Mouse (Mus musculus) kidney, embryonic 14.5 days (tissue): Measurements from ENCODE around the gene Acadsb. TPM values are rescaled to one million over a fixed set of nuclear protein-coding genes. Genes with fewer than 3 reads are reported as not detected.

Experiments
- ATAC-seq: fragments of 200-750 bp; cut with Nextera tagmentation; 2 replicates; pipeline ENCODE4 v1.8.0; 2017; ENCODE audit warnings: moderate number of reproducible peaks, mild to moderate bottlenecking, moderate TSS enrichment, moderate library complexity; ENCODE audit not compliant: low FRiP score, low TSS enrichment
- H3K27ac ChIP-seq: fragments of 300-500 bp; sonication (generic); 2 replicates; pipeline ENCODE4 v1.5.1; 2014; ENCODE audit warnings: low read depth, mild to moderate bottlenecking, low read length, moderate library complexity, mixed read lengths
- H3K27me3 ChIP-seq: fragments of 300-500 bp; sonication (generic); 2 replicates; pipeline ENCODE4 v1.6.1; 2014; ENCODE audit warnings: mild to moderate bottlenecking, low read length; ENCODE audit not compliant: control insufficient read depth, insufficient read depth
- H3K36me3 ChIP-seq: fragments of 300-500 bp; sonication (generic); 2 replicates; pipeline ENCODE4 v1.6.1; 2014; ENCODE audit warnings: low read length, mixed read lengths; ENCODE audit not compliant: control insufficient read depth, insufficient read depth
- H3K4me1 ChIP-seq: fragments of 300-500 bp; sonication (generic); 2 replicates; pipeline ENCODE4 v1.6.1; 2014; ENCODE audit warnings: low read length, mixed read lengths; ENCODE audit not compliant: control insufficient read depth, insufficient read depth
- H3K4me2 ChIP-seq: fragments of 300-500 bp; sonication (generic); replicated peaks from 2 replicates; pipeline ENCODE4 v1.6.1; 2014; ENCODE audit warnings: low read depth, mild to moderate bottlenecking, low read length
- H3K4me3 ChIP-seq: fragments of 300-500 bp; sonication (generic); 2 replicates; pipeline ENCODE4 v1.5.1; 2014; ENCODE audit warnings: mild to moderate bottlenecking, low read length
- H3K9ac ChIP-seq: fragments of 300-500 bp; sonication (generic); 2 replicates; pipeline ENCODE4 v1.6.1; 2014; ENCODE audit warnings: low read depth, mild to moderate bottlenecking, low read length, moderate library complexity
- H3K9me3 ChIP-seq: fragments of 300-500 bp; sonication (generic); 2 replicates; pipeline ENCODE4 v1.6.1; 2016; ENCODE audit warnings: low read length; ENCODE audit not compliant: control insufficient read depth
- WGBS: fragments of 180-500 bp; shearing (Covaris S2); extraction: QIAGEN DNeasy Blood & Tissue Kit; methylation state at CpG from one replicate; pipeline ENCODE4 v1.1.7; 2014; 5-methylcytosine and 5-hydroxymethylcytosine counted together
- polyA plus RNA-seq: library from polyadenylated mRNA; unstranded; fragments of >200 nt; fragmentation: Nextera tagmentation; extraction: Ambion mirVana; gene quantifications from 2 replicates; pipeline ENCODE4 v1.2.1, GENCODE M21; 2014

Acadsb gene
- polyA plus RNA-seq, 1 experiment from 2014 or later = 93.0 TPM

GRCm38 (mm10) chr7:131478403-131478802 lies 68.0 kb downstream of the Acadsb start:
- Histone ChIP-seq H3K36me3 (no peaks in the 10 kb centered on the region), H3K27ac (no peak overlapping the region), H3K4me2 (no peak overlapping the region), H3K4me1 (no peaks in the 10 kb centered on the region), H3K27me3 (no peaks in the 10 kb centered on the region), H3K4me3 (no peak overlapping the region), H3K9me3 (no peaks in the 10 kb centered on the region), H3K9ac (no peak overlapping the region)
- WGBS = 94% methylated on average over 5 of the region's 5 CpGs
- ATAC-seq = no peak

Other genes starting within 250 kb of the Acadsb start
- not detected in 2 replicates for gene 5430419D17Rik, start 236.2 kb upstream of the Acadsb start, polyA plus RNA-seq
- not detected in 2 replicates for gene Cuzd1, start 88.3 kb upstream of the Acadsb start, polyA plus RNA-seq
- not detected in 2 replicates for gene Fam24b, start 81.1 kb upstream of the Acadsb start, polyA plus RNA-seq
- gene Fam24a, start 76.7 kb upstream of the Acadsb start, polyA plus RNA-seq = not detected in 2 replicates
- 18.5 and 21.3 TPM in 2 replicates for gene 2310057M21Rik, start 47.8 kb upstream of the Acadsb start, polyA plus RNA-seq
- 65.1 and 76.9 TPM in 2 replicates for gene Pstk, start 39.5 kb upstream of the Acadsb start, polyA plus RNA-seq
- gene Ikzf5, start 80 bp upstream of the Acadsb start, polyA plus RNA-seq = 14.8 and 23.4 TPM in 2 replicates
- gene Hmx3, start 132.3 kb downstream of the Acadsb start, polyA plus RNA-seq = not detected in 2 replicates
- gene Hmx2, start 138.2 kb downstream of the Acadsb start, polyA plus RNA-seq = not detected in 2 replicates
- 241 and 263 TPM in 2 replicates for gene Bub3, start 149.6 kb downstream of the Acadsb start, polyA plus RNA-seq